Mouse (Mus musculus): ENCODE results near the gene Rab35. TPM values are rescaled to one million over a fixed set of nuclear protein-coding genes. Genes with fewer than 3 reads are reported as not detected.

Rab35 gene
- 44.4 and 49.8 TPM in 2 replicates for polyA plus RNA-seq (2012)

DNA sequence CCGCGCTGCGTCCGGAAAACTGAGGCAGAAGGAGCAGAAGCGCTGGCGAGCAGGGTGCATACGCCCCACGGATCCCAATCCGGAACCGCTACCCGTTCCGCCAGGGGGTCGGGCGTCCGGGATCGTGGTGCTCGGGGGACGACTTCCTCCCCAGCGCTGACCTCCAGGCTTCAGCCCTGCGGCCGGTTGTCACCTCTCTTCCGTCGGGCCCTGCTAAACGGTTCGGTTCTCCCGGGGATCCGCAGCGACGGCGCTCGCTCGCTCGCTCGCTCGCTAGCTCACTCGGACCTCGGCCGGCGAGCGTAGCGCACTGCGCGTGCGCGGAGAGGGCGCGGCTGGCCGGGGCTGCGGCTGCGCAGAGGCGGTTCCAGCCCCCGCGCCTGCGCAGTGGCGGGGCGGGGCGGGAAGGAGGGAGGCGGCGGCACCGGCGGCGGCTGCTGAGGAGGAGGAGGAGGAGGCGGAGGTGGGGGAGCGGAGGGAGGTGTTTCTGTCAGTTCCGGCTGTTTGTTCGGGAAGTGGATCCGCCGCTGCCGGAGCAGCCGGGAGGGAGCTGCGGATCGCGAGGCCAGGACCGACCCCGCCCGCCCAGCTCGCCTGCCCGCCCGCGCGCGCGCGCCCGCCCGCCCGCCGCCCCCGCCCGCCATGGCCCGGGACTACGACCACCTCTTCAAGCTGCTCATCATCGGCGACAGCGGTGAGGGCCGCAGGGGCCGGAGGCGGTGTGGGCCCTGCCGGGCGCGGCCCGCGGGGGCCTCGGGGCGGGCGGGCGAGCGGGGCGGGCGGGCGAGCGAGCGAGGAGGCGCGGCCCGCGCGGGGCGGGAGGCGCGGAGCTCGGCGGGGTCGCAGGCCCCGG is at the start of gene Rab35:
TSS of gene Rab35 (plus strand) at position 404 of the 853 bp plus-strand sequence.

Other genes starting within 250 kb of the Rab35 start
- gene Msi1, start 202.3 kb upstream of the Rab35 start, polyA plus RNA-seq (2012): not detected in 2 replicates
- gene Pla2g1b, start 165.6 kb upstream of the Rab35 start, polyA plus RNA-seq (2012): not detected in 2 replicates
- 6.3 and 8.1 TPM in 2 replicates for gene Sirt4, start 147.2 kb upstream of the Rab35 start, polyA plus RNA-seq (2012)
- 230 and 240 TPM in 2 replicates for gene Pxn, start 125.2 kb upstream of the Rab35 start, polyA plus RNA-seq (2012)
- gene Rplp0, start 72.4 kb upstream of the Rab35 start, polyA plus RNA-seq (2012): 2,995 and 3,136 TPM in 2 replicates
- 44.7 and 58.8 TPM in 2 replicates for gene Gcn1l1, start 66.7 kb upstream of the Rab35 start, polyA plus RNA-seq (2012)
- gene Bicdl1, start 99.7 kb downstream of the Rab35 start, polyA plus RNA-seq (2012): 4.7 and 7.9 TPM in 2 replicates
- 26.0 and 30.9 TPM in 2 replicates for gene Cit, start 213.4 kb downstream of the Rab35 start, polyA plus RNA-seq (2012)